Mouse (Mus musculus) midbrain, embryonic 13.5 days (tissue): ENCODE data around the gene Vwa1. TPM values are rescaled to one million over a fixed set of nuclear protein-coding genes. Genes with fewer than 3 reads are reported as not detected.
A peak's percentile ranks its signal among the peaks of the same experiment; 100 is the strongest.

Experiments used
- ATAC-seq: fragments of 200-750 bp; cut with Nextera tagmentation; 2 replicates; pipeline ENCODE4 v1.8.0; 2017; ENCODE audit warnings: mild to moderate bottlenecking, moderate TSS enrichment, moderate library complexity
- H3K27ac ChIP-seq: fragments of 300-500 bp; sonication (generic); 2 replicates; pipeline ENCODE4 v1.5.1; 2015; ENCODE audit warnings: inconsistent platforms, mild to moderate bottlenecking, moderate library complexity
- H3K27me3 ChIP-seq: fragments of 300-500 bp; sonication (generic); 2 replicates; pipeline ENCODE4 v1.6.1; 2015; ENCODE audit warnings: mild to moderate bottlenecking, inconsistent platforms
- H3K36me3 ChIP-seq: fragments of 300-500 bp; sonication (generic); 2 replicates; pipeline ENCODE4 v1.6.1; 2015; ENCODE audit warnings: mild to moderate bottlenecking, inconsistent platforms
- H3K4me1 ChIP-seq: fragments of 300-500 bp; sonication (generic); replicated peaks from 2 replicates; pipeline ENCODE4 v1.6.1; 2015; ENCODE audit warnings: inconsistent platforms
- H3K4me2 ChIP-seq: fragments of 300-500 bp; sonication (generic); replicated peaks from 2 replicates; pipeline ENCODE4 v1.6.1; 2015; ENCODE audit warnings: moderate library complexity, mild to moderate bottlenecking, inconsistent platforms
- H3K4me3 ChIP-seq: fragments of 300-500 bp; sonication (generic); replicated peaks from 2 replicates; pipeline ENCODE4 v1.5.1; 2015; ENCODE audit warnings: mild to moderate bottlenecking, inconsistent platforms
- H3K9ac ChIP-seq: fragments of 300-500 bp; sonication (generic); replicated peaks from 2 replicates; pipeline ENCODE4 v1.6.1; 2015; ENCODE audit warnings: mild to moderate bottlenecking, inconsistent platforms
- H3K9me3 ChIP-seq: fragments of 300-500 bp; sonication (generic); 2 replicates; pipeline ENCODE4 v1.6.1; 2016; ENCODE audit warnings: mild to moderate bottlenecking, inconsistent platforms
- WGBS: fragments of 180-500 bp; shearing (Covaris S2); methylation state at CpG from one replicate; pipeline ENCODE4 v1.1.7; 2015; 5-methylcytosine and 5-hydroxymethylcytosine counted together
- polyA plus RNA-seq: library from polyadenylated mRNA; unstranded; fragments of >200 nt; fragmentation: Nextera tagmentation; extraction: Ambion mirVana; gene quantifications from 2 replicates; pipeline ENCODE4 v1.2.1, GENCODE M21; 2015

The Vwa1 gene
- polyA plus RNA-seq, 1 experiment from 2014 or later = 20.9 TPM

- H3K4me2 ChIP-seq = no peak overlapping the region
- H3K4me1 ChIP-seq = peaks cover 15% of the 10 kb centered on the region
- no peak overlapping the region for H3K27ac ChIP-seq
- peaks cover 32% of the 10 kb centered on the region for H3K27me3 ChIP-seq
- no peak overlapping the region for H3K9ac ChIP-seq
- WGBS = 70% methylated on average over 2 of the region's 2 CpGs
- no peaks in the 10 kb centered on the region for H3K36me3 ChIP-seq
- H3K9me3 ChIP-seq = no peaks in the 10 kb centered on the region
- H3K4me3 ChIP-seq = no peak overlapping the region
- ATAC-seq = no peak
These were observed 3.3 kb upstream of the Vwa1 start for GRCm38 (mm10) chr4:155777816-155778215.

DNA sequence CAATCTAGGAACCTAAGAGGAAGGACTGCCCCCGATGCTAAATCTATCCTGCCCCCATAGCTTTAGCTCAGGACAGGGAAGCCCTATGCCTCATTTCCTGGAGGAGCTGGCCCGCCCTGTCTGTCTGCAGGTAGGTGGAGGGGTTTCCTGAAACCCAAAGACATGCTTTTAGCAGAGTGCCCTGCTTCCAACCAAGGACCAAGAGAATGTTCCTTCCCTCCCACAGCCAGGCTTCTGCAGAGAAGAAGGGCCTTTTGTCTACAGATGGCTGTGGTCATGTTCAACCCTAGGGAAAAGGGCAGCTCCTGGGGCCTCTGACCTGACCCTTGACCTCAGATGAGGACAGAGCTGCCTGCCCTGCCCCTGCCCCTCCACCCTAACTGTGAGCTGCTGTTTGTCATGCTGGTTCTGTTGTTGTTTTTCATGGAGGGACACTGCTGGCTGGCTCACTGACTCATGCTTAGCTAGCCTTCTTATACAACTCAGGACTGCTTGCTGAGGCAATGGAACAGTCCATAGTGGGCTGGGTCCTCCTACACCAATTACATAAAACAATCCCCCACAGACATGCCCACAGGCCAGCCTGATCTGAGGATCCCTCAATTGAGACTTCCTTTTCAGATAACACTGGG is 2.3 kb upstream of the Vwa1 start:
- no peak for ATAC-seq
- no peak overlapping the region for H3K4me2 ChIP-seq
- no peak overlapping the region for H3K27ac ChIP-seq
- no peaks in the 10 kb centered on the region for H3K9me3 ChIP-seq
- H3K4me3 ChIP-seq = no peak overlapping the region
- no peak overlapping the region for H3K9ac ChIP-seq
- WGBS = 30% methylated on average over 2 of the region's 2 CpGs
- H3K27me3 ChIP-seq = peaks cover 42% of the 10 kb centered on the region
- H3K4me1 ChIP-seq = peaks cover 15% of the 10 kb centered on the region
- H3K36me3 ChIP-seq = no peaks in the 10 kb centered on the region

GRCm38 (mm10) chr4:155775855-155776254 is 1.4 kb upstream of the Vwa1 start:
- no peaks in the 10 kb centered on the region for H3K9me3 ChIP-seq
- H3K4me3 ChIP-seq = no peak overlapping the region
- peaks cover 52% of the 10 kb centered on the region for H3K27me3 ChIP-seq
- no peaks in the 10 kb centered on the region for H3K36me3 ChIP-seq
- H3K9ac ChIP-seq = no peak overlapping the region
- H3K27ac ChIP-seq = no peak overlapping the region
- peaks cover 15% of the 10 kb centered on the region for H3K4me1 ChIP-seq
- 88% methylated on average over 3 of the region's 3 CpGs for WGBS
- ATAC-seq = no peak
- H3K4me2 ChIP-seq = no peak overlapping the region

GRCm38 (mm10) chr4:155774971-155775740 is 658 bp upstream of the Vwa1 start:
- Histone ChIP-seq H3K4me1 (peaks cover 21% of the 10 kb centered on the region), H3K27me3 (peaks cover 55% of the 10 kb centered on the region), H3K9me3 (no peaks in the 10 kb centered on the region), H3K4me3 (peak overlapping the region; percentile 38), H3K4me2 (peak overlapping the region; percentile 61), H3K9ac (peak overlapping the region; percentile 54; the same call in 1 of the 2 replicates), H3K27ac (peak overlapping the region; percentile 27), H3K36me3 (no peaks in the 10 kb centered on the region)
- WGBS = 71% methylated on average over 9 of the region's 9 CpGs
- no peak for ATAC-seq

- Histone ChIP-seq H3K9ac (no peak overlapping the region), H3K36me3 (no peaks in the 10 kb centered on the region), H3K9me3 (no peaks in the 10 kb centered on the region), H3K4me1 (peaks cover 28% of the 10 kb centered on the region), H3K27ac (no peak overlapping the region), H3K4me2 (peak overlapping the region; percentile 61), H3K27me3 (peaks cover 55% of the 10 kb centered on the region), H3K4me3 (peak overlapping the region; percentile 38)
- 36% methylated on average over 5 of the region's 5 CpGs for WGBS
- ATAC-seq = no peak
These were observed 991 bp downstream of the Vwa1 start for GRCm38 (mm10) chr4:155773335-155774078.

- 88% methylated on average over 13 of the region's 13 CpGs for WGBS
These were observed 1.7 kb downstream of the Vwa1 start for GRCm38 (mm10) chr4:155772786-155773185.

DNA sequence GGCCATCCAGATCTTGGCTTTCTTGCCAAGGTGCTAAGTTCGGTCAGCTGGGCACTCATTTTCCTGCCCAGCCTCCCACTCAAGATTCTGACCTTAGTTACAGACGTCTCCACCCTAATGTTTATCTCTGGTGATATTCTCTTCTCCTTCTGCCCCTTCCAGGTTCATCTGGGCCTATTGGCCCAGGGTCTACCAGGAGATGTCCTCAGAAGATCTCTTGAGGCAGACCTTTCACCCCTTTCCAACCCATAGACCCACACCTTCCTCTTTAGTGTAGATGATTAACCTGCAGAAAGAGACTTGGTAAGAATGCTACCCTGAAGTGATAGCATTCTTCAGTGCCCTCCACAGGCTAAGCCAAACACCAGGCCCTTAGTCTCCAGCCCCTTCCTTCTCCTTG is 2.8 kb downstream of the Vwa1 start:
- H3K9me3 ChIP-seq = no peaks in the 10 kb centered on the region
- no peak overlapping the region for H3K4me3 ChIP-seq
- no peak overlapping the region for H3K27ac ChIP-seq
- peaks cover 55% of the 10 kb centered on the region for H3K27me3 ChIP-seq
- 87% methylated on average over 2 of the region's 2 CpGs for WGBS
- H3K4me1 ChIP-seq = peaks cover 28% of the 10 kb centered on the region
- H3K4me2 ChIP-seq = no peak overlapping the region
- H3K9ac ChIP-seq = no peak overlapping the region
- ATAC-seq = no peak
- no peaks in the 10 kb centered on the region for H3K36me3 ChIP-seq

More at GRCm38 (mm10) chr4:155772786-155773185, 1.7 kb downstream of the Vwa1 start:
- Histone ChIP-seq H3K4me2 (peak overlapping the region; percentile 15; the same call in 1 of the 2 replicates), H3K9ac (no peak overlapping the region), H3K36me3 (no peaks in the 10 kb centered on the region), H3K9me3 (no peaks in the 10 kb centered on the region), H3K27ac (no peak overlapping the region), H3K4me1 (peaks cover 28% of the 10 kb centered on the region), H3K4me3 (no peak overlapping the region), H3K27me3 (peaks cover 55% of the 10 kb centered on the region)
- no peak for ATAC-seq

DNA sequence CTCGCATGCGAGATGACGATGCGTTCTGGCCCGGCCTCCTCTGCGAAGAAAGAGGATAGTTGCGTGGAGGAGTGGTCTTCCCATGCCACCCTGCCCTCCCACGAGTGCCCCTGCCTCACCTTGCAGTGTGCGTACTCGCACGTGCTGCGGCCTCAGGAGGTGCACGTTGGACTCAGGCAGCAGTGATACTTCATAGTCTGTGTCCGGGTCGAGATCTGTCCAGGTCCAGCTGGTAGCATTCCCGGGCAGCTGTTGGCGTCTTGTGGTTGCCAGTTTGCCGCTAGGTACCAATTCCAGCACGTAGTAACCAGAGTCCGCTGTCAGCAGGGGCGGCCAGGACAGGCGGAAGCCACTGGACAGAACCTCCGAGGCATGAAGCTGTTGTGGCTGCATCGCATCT is 3.9 kb downstream of the Vwa1 start:
- Histone ChIP-seq H3K27ac (0 out of 2 replicates have a peak overlapping the region, but pooled peaks have one; percentile 37), H3K36me3 (no peaks in the 10 kb centered on the region), H3K9ac (peak overlapping the region; percentile 77), H3K4me3 (peak overlapping the region; percentile 49), H3K4me2 (peak overlapping the region; percentile 61), H3K4me1 (peaks cover 28% of the 10 kb centered on the region), H3K9me3 (no peaks in the 10 kb centered on the region), H3K27me3 (peaks cover 51% of the 10 kb centered on the region)
- WGBS = 49% methylated on average over 24 of the region's 24 CpGs
- ATAC-seq = peak; percentile 41; the same call in 1 of the 2 replicates

- peaks cover 45% of the 10 kb centered on the region for H3K27me3 ChIP-seq
- peak overlapping the region; percentile 61 for H3K4me2 ChIP-seq
- peak overlapping the region; percentile 37; the same call in 1 of the 2 replicates for H3K27ac ChIP-seq
- peak; percentile 88 for ATAC-seq
- WGBS = under 1% methylated on average over 39 of the region's 39 CpGs
- H3K9me3 ChIP-seq = no peaks in the 10 kb centered on the region
- H3K9ac ChIP-seq = peak overlapping the region; percentile 77
- no peaks in the 10 kb centered on the region for H3K36me3 ChIP-seq
- peaks cover 24% of the 10 kb centered on the region for H3K4me1 ChIP-seq
- peak overlapping the region; percentile 49 for H3K4me3 ChIP-seq
These were observed 4.5 kb downstream of the Vwa1 start for GRCm38 (mm10) chr4:155769880-155770512.

DNA sequence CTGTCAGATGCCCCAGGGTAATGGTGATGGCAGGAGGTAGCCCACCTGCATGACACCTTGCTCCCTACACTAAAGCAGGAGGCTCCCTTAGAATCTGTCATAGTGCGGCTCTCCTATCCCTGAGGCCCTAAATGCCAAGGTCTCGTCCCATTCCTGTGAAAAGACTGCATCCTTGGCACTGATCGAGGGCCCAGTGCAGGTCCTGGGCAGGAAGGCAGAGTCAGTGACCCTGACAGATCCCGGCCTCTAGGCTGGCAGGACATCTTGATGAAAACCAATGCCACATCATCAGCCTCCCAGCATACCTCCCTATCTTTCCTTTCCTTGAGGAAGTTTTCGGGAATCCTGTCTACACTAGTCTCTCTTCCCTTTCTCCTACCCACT is 5.0 kb downstream of the Vwa1 start:
- peaks cover 40% of the 10 kb centered on the region for H3K27me3 ChIP-seq
- peaks cover 19% of the 10 kb centered on the region for H3K4me1 ChIP-seq
- H3K36me3 ChIP-seq = no peaks in the 10 kb centered on the region
- peak overlapping the region; percentile 49 for H3K4me3 ChIP-seq
- peak overlapping the region; percentile 61 for H3K4me2 ChIP-seq
- peak overlapping the region; percentile 77 for H3K9ac ChIP-seq
- no peaks in the 10 kb centered on the region for H3K9me3 ChIP-seq
- 59% methylated on average over 5 of the region's 5 CpGs for WGBS
- peak overlapping the region; percentile 37; the same call in 1 of the 2 replicates for H3K27ac ChIP-seq
- ATAC-seq = 0 out of 2 replicates have a peak, but pooled peaks have one; percentile 9

DNA sequence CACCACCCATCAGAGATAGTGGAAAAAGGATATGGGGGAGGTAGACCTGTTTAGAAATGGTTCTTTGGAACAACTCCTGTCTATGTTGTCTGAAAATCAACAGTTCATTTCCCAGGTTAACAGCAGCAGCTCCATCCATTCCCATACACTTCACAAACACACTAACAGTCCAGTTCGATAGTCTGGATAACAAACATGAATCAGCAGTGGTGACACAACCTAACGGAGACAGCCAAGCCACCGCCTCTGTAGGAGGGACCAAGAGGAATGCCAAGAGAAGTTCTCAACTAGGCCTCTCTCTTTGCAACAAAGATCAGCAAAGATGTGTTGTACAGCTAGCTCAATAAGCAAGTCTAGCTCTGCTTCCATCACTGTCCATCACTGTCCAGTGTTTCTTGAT is 12.1 kb downstream of the Vwa1 start:
- Histone ChIP-seq H3K4me2 (no peak overlapping the region), H3K36me3 (peaks cover 2% of the 10 kb centered on the region; the same call in 1 of the 2 replicates), H3K27me3 (no peaks in the 10 kb centered on the region), H3K27ac (no peak overlapping the region), H3K4me1 (peaks cover 26% of the 10 kb centered on the region), H3K9me3 (no peaks in the 10 kb centered on the region), H3K9ac (no peak overlapping the region), H3K4me3 (no peak overlapping the region)
- no peak for ATAC-seq
- 90% methylated on average over 3 of the region's 3 CpGs for WGBS
